Mouse (Mus musculus) bone marrow, adult 2 months (tissue): ENCODE data around the gene Rpgrip1. TPM values are rescaled to one million over a fixed set of nuclear protein-coding genes. Genes with fewer than 3 reads are reported as not detected.
A peak's percentile ranks its signal among the peaks of the same experiment; 100 is the strongest.

ENCODE experiments used
- H3K27ac ChIP-seq: fragments of 200-500 bp; 2 replicates; pipeline ENCODE4 v1.5.1; 2012; ENCODE audit warnings: low read depth, mild to moderate bottlenecking, control low read depth, inconsistent platforms, low read length; ENCODE audit not compliant: control insufficient read depth, poor library complexity, insufficient read depth
- H3K4me1 ChIP-seq: fragments of 200-500 bp; 2 replicates; pipeline ENCODE4 v1.6.1; 2011; ENCODE audit warnings: low read length; ENCODE audit not compliant: control insufficient read depth, insufficient read depth
- H3K4me3 ChIP-seq: fragments of 200-500 bp; replicated peaks from 2 replicates; pipeline ENCODE3; 2011; ENCODE audit warnings: mild to moderate bottlenecking, low read depth, low read length, control low read depth; ENCODE audit not compliant: control insufficient read depth
- CTCF ChIP-seq: fragments of 200-500 bp; IDR thresholded peaks from 2 replicates; pipeline ENCODE4 v1.5.1; 2011; ENCODE audit warnings: low read length, control low read depth; ENCODE audit not compliant: control insufficient read depth, insufficient read depth
- POLR2A ChIP-seq: fragments of 200-500 bp; IDR thresholded peaks from 2 replicates; pipeline ENCODE4 v1.6.1; 2011; ENCODE audit warnings: low read depth, mild to moderate bottlenecking, control low read depth, low read length, borderline replicate concordance; ENCODE audit not compliant: control insufficient read depth
- WGBS: fragments of 180-500 bp; shearing (Covaris S2); methylation state at CpG from one replicate; pipeline ENCODE4 v1.1.7; 2018; 5-methylcytosine and 5-hydroxymethylcytosine counted together
- polyA plus RNA-seq: library from polyadenylated mRNA; stranded (reverse); fragments of >200 nt; gene quantifications from 2 replicates; pipeline ENCODE4 v1.2.4, GENCODE M21; 2011; ENCODE audit warnings: low replicate concordance; ENCODE audit not compliant: missing spikeins, insufficient read depth, insufficient read length

The Rpgrip1 gene
- polyA plus RNA-seq, 1 experiment: 668 TPM

DNA sequence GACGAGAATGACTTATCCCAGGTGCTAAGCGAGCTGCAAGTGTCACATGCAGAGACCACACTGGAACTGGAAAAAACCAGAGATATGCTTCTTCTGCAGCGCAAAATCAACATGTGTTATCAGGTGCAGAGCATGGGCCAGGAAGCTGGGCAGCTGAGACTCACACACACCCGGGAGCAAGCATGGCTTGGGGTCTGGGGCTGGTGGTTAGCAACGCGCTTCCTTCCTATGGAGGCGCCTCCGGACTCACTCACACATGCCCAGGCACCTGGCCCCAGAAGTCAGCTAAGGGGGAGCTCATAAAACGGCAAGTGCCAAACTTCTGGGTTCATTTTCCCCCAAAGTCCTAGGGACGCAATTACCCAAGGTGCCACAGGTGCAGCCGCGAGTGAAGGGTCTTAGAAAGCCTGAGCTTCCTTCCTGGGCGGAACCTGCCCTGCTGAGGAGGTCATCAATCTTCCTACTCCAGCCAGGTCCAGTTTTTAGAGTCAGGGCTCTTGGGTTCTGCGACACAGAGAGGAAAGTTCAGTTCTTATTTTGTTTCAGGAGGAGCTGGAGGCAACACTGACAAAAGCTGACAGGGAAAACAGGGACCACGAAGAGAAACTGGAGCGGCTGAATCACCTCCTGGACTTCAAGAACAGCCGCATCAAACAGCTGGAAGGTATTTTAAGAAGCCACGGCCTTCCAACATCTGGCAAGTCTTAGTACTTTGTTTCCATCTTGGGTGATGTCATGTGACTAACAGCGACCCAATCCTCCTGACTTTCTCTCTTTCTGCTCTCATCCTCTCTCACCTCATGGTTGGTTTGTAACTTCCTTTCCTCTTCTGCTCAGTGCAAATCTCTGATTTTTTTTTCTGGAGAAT, 30.3 kb downstream of the Rpgrip1 start:
- Histone ChIP-seq H3K27ac (peak overlapping the region; percentile 31), H3K4me1 (no peaks in the 10 kb centered on the region; the same call in 1 of the 2 replicates), H3K4me3 (peak overlapping the region; percentile 57)
- WGBS: 1% methylated on average over 19 of the region's 19 CpGs
- TF ChIP-seq POLR2A: no peak
- TF ChIP-seq CTCF: no peak

GRCm38 (mm10) chr14:52141445-52142127, 31.1 kb downstream of the Rpgrip1 start:
- WGBS: 5% methylated on average over 16 of the region's 16 CpGs
- TF ChIP-seq POLR2A (no peak), CTCF (no peak)
- H3K27ac ChIP-seq: peak overlapping the region; percentile 7
- no peaks in the 10 kb centered on the region; the same call in 1 of the 2 replicates for H3K4me1 ChIP-seq
- H3K4me3 ChIP-seq: peak overlapping the region; percentile 57

DNA sequence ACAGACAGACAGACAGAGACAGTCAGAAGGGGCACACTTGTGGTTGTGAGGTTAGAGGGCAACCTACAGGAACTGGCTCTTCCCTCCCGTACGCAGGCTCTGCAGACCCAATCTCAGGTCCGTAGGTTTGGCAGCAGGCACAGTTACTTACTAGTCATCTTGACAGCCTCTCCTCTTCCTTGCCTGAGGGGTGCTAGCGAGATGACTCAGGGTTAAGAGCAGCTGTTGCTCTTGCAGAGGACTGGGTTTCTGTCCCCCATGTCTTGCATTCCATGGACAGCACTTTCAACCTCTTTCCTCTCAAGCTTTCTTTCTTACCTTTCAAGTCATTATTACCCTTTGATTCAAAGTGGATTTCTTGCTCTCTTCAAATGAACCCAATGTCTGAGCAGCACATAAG, 33.7 kb downstream of the Rpgrip1 start:
- Histone ChIP-seq H3K4me1 (no peaks in the 10 kb centered on the region; the same call in 1 of the 2 replicates), H3K27ac (no peak overlapping the region), H3K4me3 (no peak overlapping the region)
- 54% methylated on average over 4 of the region's 4 CpGs for WGBS
- TF ChIP-seq POLR2A (no peak), CTCF (no peak)

DNA sequence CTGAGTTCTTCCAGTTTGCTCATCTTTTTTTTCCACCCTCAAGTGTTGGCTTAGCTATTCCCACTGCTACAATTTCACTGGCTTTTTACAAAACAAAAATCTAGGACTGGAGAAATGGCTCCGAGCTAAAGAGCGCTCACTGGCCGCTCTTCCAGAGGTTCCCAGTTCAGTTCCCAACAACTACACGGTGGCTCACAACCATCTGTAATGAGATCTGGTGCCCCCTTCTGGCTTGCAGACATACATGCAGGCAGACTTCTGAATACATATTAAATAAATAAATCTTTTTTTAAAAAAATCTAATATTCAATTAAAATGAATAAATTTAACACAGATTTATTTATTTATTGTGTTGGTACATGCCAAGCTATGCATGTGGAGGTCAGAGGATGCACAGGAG, 36.0 kb downstream of the Rpgrip1 start:
- WGBS: 65% methylated on average over 4 of the region's 4 CpGs
- Histone ChIP-seq H3K27ac (no peak overlapping the region), H3K4me3 (no peak overlapping the region), H3K4me1 (no peaks in the 10 kb centered on the region; the same call in 1 of the 2 replicates)
- 0 out of 2 replicates have a peak, but pooled peaks have one; percentile 15 for TF ChIP-seq CTCF
- TF ChIP-seq POLR2A: no peak

DNA sequence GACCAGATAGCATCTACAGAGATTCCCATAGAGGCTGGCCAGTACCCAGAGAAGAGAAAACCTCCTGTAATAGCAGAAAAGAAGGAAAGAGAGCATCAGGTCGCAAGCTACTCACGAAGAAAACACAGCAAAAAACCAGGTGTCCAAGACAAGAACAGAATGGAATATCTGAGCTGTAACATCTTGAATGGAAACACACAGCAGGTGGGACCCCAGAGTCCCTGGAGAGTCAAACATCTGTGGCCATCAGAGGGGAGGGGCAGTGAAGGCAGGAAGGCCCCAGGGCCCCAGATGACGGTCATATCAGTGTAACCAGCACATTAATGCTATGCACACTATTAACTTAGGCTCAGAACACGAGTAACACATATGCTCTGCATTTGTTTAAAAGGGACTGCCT, 39.4 kb downstream of the Rpgrip1 start:
- Histone ChIP-seq H3K4me1 (no peaks in the 10 kb centered on the region; the same call in 1 of the 2 replicates), H3K4me3 (no peak overlapping the region), H3K27ac (no peak overlapping the region)
- TF ChIP-seq POLR2A: no peak
- TF ChIP-seq CTCF: no peak
- WGBS: 76% methylated on average over 4 of the region's 4 CpGs

- no peak overlapping the region for H3K27ac ChIP-seq
- no peak overlapping the region for H3K4me3 ChIP-seq
- no peaks in the 10 kb centered on the region for H3K4me1 ChIP-seq
- TF ChIP-seq POLR2A: no peak
- no peak for TF ChIP-seq CTCF
- 86% methylated on average over 7 of the region's 7 CpGs for WGBS
These were observed 41.7 kb downstream of the Rpgrip1 start for GRCm38 (mm10) chr14:52152179-52152578.

GRCm38 (mm10) chr14:52152613-52153012, 42.1 kb downstream of the Rpgrip1 start:
- H3K4me3 ChIP-seq: no peak overlapping the region
- WGBS: 82% methylated on average over 3 of the region's 3 CpGs
- TF ChIP-seq POLR2A: no peak
- H3K27ac ChIP-seq: no peak overlapping the region
- no peaks in the 10 kb centered on the region for H3K4me1 ChIP-seq

DNA sequence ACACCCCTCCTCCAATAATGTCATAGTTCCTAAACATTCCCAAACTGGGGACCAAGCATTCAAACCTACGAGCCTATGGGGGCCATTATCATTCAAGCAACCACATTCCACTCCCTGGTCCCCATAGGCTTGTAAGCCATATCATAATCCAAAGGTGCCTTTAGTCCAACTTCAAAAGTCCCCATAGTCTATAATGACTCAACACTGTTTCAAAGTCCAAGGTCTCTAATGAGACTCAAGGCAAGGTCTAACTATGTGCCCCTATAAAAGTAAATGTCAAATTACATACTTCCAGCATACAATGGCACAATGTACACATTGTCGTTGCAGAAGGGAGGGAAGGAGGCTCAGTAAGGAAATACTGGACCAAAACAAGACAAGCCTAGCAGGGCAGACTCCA, 44.5 kb downstream of the Rpgrip1 start:
- WGBS: 78% methylated on average over 2 of the region's 2 CpGs
- Histone ChIP-seq H3K27ac (no peak overlapping the region), H3K4me3 (no peak overlapping the region), H3K4me1 (no peaks in the 10 kb centered on the region)
- TF ChIP-seq POLR2A (no peak), CTCF (no peak)

- 76% methylated on average over 6 of the region's 6 CpGs for WGBS
- TF ChIP-seq CTCF (no peak), POLR2A (no peak)
- no peaks in the 10 kb centered on the region for H3K4me1 ChIP-seq
These were observed 50.4 kb downstream of the Rpgrip1 start for GRCm38 (mm10) chr14:52160911-52161310.

More at GRCm38 (mm10) chr14:52160911-52161310, 50.4 kb downstream of the Rpgrip1 start:
- no peak overlapping the region for H3K4me3 ChIP-seq
- H3K27ac ChIP-seq: no peak overlapping the region
